Mouse (Mus musculus): ENCODE data around the gene Wdr46. TPM values are rescaled to one million over a fixed set of nuclear protein-coding genes. Genes with fewer than 3 reads are reported as not detected.
"Not testable (repeated sequence)": the region's sequence is repeated elsewhere in the genome, so short reads cannot be mapped to it uniquely, and the experiment has no call there.

The Wdr46 gene
- total and polyA plus RNA-seq, 2 experiments from 2014 or later, result 15.7 to 17.3 TPM

- no peak for ATAC-seq (ENCODE audit: low FRiP score)
- H3K36me3 ChIP-seq (ENCODE audit: insufficient read depth, low read length), result peaks cover 35% of the 10 kb centered on the region
- WGBS, result 91% methylated on average over 19 of the region's 19 CpGs
Observed at GRCm38 (mm10) chr17:33948905-33949537, 8.6 kb downstream of the Wdr46 start.

DNA sequence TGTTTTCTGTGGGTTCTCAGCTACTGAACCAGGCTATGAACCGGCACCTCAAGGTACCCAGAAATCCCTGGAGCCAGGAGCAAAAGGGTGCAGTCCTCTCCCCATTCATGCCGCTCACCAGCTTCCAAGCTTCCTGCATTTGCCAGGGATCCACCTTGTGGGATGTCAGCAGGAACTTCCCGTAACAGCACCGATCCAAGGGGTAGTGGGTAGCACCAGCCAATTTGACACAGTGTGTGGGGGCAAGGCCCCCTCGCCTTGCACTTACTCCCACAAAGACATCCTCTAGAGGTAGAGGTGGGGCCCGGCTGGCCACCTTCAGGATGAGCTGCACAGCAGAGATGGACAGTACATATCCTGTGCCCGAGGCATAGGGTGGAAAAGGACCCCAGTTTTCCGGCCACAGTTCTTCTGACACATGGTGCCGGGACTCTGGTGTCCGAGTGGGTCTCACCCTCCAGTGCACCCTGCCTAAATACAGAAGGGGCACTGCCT lies 9.7 kb downstream of the Wdr46 start:
- no peak for ATAC-seq (ENCODE audit: low FRiP score)
- no peak for TF ChIP-seq CTCF (IDR thresholded peaks at IDR 0.05)
- H3K4me2 ChIP-seq (ENCODE audit: low read depth, low read length, poor library complexity, severe bottlenecking), result peak overlapping the region; percentile 96
- DNase-seq (ENCODE audit: low spot score), result no peak
- H3K36me3 ChIP-seq (ENCODE audit: insufficient read depth, low read length), result peaks cover 25% of the 10 kb centered on the region
- peaks cover 13% of the 10 kb centered on the region; the same call in 1 of the 2 replicates for H3K4me1 ChIP-seq (ENCODE audit: insufficient read depth, low read length)
- peak overlapping the region; percentile 91 for H3K27ac ChIP-seq (ENCODE audit: low read depth, low read length)
- H3K27me3 ChIP-seq (ENCODE audit: insufficient read depth, low read length), result no peaks in the 10 kb centered on the region
- WGBS, result 72% methylated on average over 10 of the region's 10 CpGs
- no peaks in the 10 kb centered on the region for H3K9me3 ChIP-seq (ENCODE audit: low read length)
- peak overlapping the region; percentile 79 for H3K9ac ChIP-seq (replicated peaks; ENCODE audit: low read length, poor library complexity, severe bottlenecking)
- peak overlapping the region; percentile 52 for H3K4me3 ChIP-seq (ENCODE audit: low read depth, low read length)

More at GRCm38 (mm10) chr17:33948905-33949537, 8.6 kb downstream of the Wdr46 start:
- Histone ChIP-seq H3K9me3 (ENCODE audit: low read length) (no peaks in the 10 kb centered on the region), H3K4me3 (ENCODE audit: low read depth, low read length) (no peak overlapping the region), H3K27me3 (ENCODE audit: insufficient read depth, low read length) (no peaks in the 10 kb centered on the region), H3K27ac (ENCODE audit: low read depth, low read length) (no peak overlapping the region), H3K4me2 (ENCODE audit: low read depth, low read length, poor library complexity, severe bottlenecking) (no peak overlapping the region), H3K4me1 (ENCODE audit: insufficient read depth, low read length) (peaks cover 6% of the 10 kb centered on the region; the same call in 1 of the 2 replicates), H3K9ac (replicated peaks; ENCODE audit: low read length, poor library complexity, severe bottlenecking) (no peak overlapping the region)
- DNase-seq (ENCODE audit: low spot score), result no peak
- TF ChIP-seq CTCF (IDR thresholded peaks at IDR 0.05), result no peak

- under 1% methylated on average over 45 of the region's 45 CpGs for whole genome bisulfite sequencing
- Histone ChIP-seq H3K36me3 (ENCODE audit: insufficient read depth, low read length) (peaks cover 22% of the 10 kb centered on the region), H3K9ac (replicated peaks; ENCODE audit: low read length, poor library complexity, severe bottlenecking) (peak within 1 kb of the TSS; percentile 79), H3K4me2 (ENCODE audit: low read depth, low read length, poor library complexity, severe bottlenecking) (peak within 1 kb of the TSS; percentile 96), H3K4me3 (ENCODE audit: low read depth, low read length) (peak within 1 kb of the TSS; percentile 52), H3K27me3 (ENCODE audit: insufficient read depth, low read length) (no peaks in the 10 kb centered on the region), H3K4me1 (ENCODE audit: insufficient read depth, low read length) (peaks cover 13% of the 10 kb centered on the region; the same call in 1 of the 2 replicates), H3K27ac (ENCODE audit: low read depth, low read length) (peak within 1 kb of the TSS; percentile 91), H3K9me3 (ENCODE audit: low read length) (no peaks in the 10 kb centered on the region)
- peak; percentile 90 for DNase-seq (ENCODE audit: low spot score)
- ATAC-seq (ENCODE audit: low FRiP score), result peak; percentile 76
- TF ChIP-seq CTCF (IDR thresholded peaks at IDR 0.05), result peak; percentile 13
Observed at GRCm38 (mm10) chr17:33951021-33951946, 10.8 kb downstream of the Wdr46 start, which contains the start of gene B3galt4. B3galt4 (minus strand) TSS chr17:33951488.

DNA sequence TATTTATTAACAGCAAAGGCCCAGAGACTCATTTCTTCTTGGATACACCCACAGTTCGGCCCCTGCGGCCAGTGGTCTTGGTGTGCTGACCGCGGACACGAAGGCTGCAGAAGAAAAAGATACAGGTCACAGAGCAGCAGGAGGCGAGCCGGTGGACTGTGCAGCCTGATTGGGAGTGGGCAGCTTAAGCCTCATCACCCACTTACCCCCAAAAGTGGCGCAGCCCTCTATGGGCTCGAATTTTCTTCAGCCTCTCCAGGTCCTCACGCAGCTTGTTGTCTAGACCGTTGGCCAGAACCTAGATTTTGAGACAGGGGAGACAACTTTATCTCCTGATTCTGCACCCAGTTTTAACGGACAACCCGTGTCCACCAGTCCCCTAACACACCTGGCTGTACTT lies 11.6 kb downstream of the Wdr46 start:
- not testable (repeated sequence) for DNase-seq (ENCODE audit: low spot score); H3K27me3 ChIP-seq (ENCODE audit: insufficient read depth, low read length); H3K9me3 ChIP-seq (ENCODE audit: low read length); H3K4me3 ChIP-seq (ENCODE audit: low read depth, low read length); H3K27ac ChIP-seq (ENCODE audit: low read depth, low read length); ATAC-seq (ENCODE audit: low FRiP score); H3K9ac ChIP-seq (replicated peaks; ENCODE audit: low read length, poor library complexity, severe bottlenecking)
- 75% methylated on average over 13 of the region's 13 CpGs for WGBS
- peaks cover 19% of the 10 kb centered on the region; the same call in 1 of the 2 replicates for H3K4me1 ChIP-seq (ENCODE audit: insufficient read depth, low read length)
- peak overlapping the region; percentile 96 for H3K4me2 ChIP-seq (ENCODE audit: low read depth, low read length, poor library complexity, severe bottlenecking)
- H3K36me3 ChIP-seq (ENCODE audit: insufficient read depth, low read length), result peaks cover 17% of the 10 kb centered on the region

- Histone ChIP-seq H3K4me3 (ENCODE audit: low read depth, low read length) (no peak overlapping the region), H3K36me3 (ENCODE audit: insufficient read depth, low read length) (peaks cover 18% of the 10 kb centered on the region), H3K4me2 (ENCODE audit: low read depth, low read length, poor library complexity, severe bottlenecking) (no peak overlapping the region), H3K27ac (ENCODE audit: low read depth, low read length) (no peak overlapping the region), H3K9ac (replicated peaks; ENCODE audit: low read length, poor library complexity, severe bottlenecking) (no peak overlapping the region; the same call in 1 of the 2 replicates), H3K9me3 (ENCODE audit: low read length) (no peaks in the 10 kb centered on the region), H3K4me1 (ENCODE audit: insufficient read depth, low read length) (peaks cover 19% of the 10 kb centered on the region; the same call in 1 of the 2 replicates), H3K27me3 (ENCODE audit: insufficient read depth, low read length) (no peaks in the 10 kb centered on the region)
- ATAC-seq (ENCODE audit: low FRiP score) (no peak), DNase-seq (ENCODE audit: low spot score) (no peak)
- TF ChIP-seq CTCF (IDR thresholded peaks at IDR 0.05), result no peak
- WGBS, result 80% methylated on average over 4 of the region's 4 CpGs
Observed at GRCm38 (mm10) chr17:33952879-33953278, 12.4 kb downstream of the Wdr46 start.
